Mouse (Mus musculus): Measurements from ENCODE around the gene Ncln. TPM values are rescaled to one million over a fixed set of nuclear protein-coding genes. Genes with fewer than 3 reads are reported as not detected.

The Ncln gene
- polyA plus RNA-seq, 1 experiment from 2014 or later = 56.1 TPM

DNA sequence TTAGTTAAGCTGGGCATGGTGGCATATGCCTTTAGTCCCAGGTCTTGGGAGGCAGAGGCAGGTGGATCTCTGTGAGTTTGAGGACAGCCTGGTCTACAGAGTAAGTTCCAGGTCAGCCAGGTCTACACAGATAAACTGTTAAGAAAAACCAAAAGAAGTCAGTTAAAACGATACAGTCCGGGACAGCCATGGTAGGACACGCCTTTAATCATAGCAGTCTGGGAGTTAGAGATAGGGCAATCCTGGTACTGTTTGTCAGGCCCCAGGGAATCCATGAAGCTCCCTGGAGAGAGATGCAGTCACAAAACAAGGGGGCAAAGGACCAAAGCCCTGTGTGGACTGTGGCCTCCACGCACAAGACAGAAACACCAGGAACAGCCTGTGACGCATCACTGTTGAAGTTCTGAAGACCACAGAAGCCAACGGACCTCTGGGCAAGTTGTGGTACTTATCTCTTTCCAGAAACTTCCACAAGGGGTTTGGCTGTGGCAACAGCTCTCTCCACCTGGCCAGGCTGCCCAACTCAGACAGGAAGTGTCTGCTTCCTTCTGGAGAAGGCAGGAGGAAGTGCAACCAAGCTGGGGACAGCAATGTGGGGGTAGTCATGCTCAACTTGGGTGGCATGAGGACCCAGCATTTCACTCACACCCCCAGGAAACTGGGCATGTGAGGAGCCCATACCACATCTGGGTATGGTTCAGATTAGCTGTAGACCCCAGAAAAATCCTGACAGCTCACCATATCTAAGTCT, 23.2 kb upstream of the Ncln start:
- no peak overlapping the region for H3K4me3 ChIP-seq (replicated peaks; ENCODE audit: low read depth, low read length)
- H3K36me3 ChIP-seq (ENCODE audit: insufficient read depth, low read length) = no peaks in the 10 kb centered on the region
- H3K4me2 ChIP-seq (ENCODE audit: low read length) = no peak overlapping the region
- ATAC-seq (replicated peaks; ENCODE audit: low FRiP score, low read depth) (no peak), DNase-seq (ENCODE audit: low spot score) (no peak)
- 77% methylated on average over 6 of the region's 6 CpGs for WGBS
- no peak overlapping the region for H3K27ac ChIP-seq
- H3K27me3 ChIP-seq (ENCODE audit: insufficient read depth, low read length) = no peaks in the 10 kb centered on the region
- no peak overlapping the region for H3K9ac ChIP-seq (ENCODE audit: low read depth, low read length)
- H3K4me1 ChIP-seq (replicated peaks; ENCODE audit: insufficient read depth, low read length) = no peaks in the 10 kb centered on the region
- no peaks in the 10 kb centered on the region for H3K9me3 ChIP-seq (replicated peaks; ENCODE audit: low read length)
- TF ChIP-seq CTCF (IDR thresholded peaks at IDR 0.05; ENCODE audit: low read depth) = no peak

DNA sequence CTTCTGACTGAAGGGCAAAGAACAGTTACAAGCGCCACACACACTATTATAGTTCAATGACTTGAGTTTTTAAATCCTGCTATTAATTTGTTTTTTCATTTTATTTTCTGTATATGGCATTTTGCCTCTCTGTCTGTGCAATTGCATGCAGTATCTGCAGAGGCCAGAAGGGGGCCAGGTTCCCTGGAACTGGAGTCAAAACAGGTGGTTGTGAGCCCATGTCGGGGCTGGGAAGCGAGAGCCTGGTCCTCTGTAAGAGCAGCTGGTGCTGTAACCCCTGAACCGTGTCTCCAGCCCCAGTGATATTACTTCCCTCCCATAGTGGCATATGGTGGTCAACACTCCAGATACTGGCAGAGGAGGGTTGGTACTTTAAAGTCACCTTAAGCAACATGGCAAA, 22.4 kb upstream of the Ncln start:
- Histone ChIP-seq H3K9ac (ENCODE audit: low read depth, low read length) (no peak overlapping the region), H3K36me3 (ENCODE audit: insufficient read depth, low read length) (no peaks in the 10 kb centered on the region), H3K27me3 (ENCODE audit: insufficient read depth, low read length) (no peaks in the 10 kb centered on the region), H3K4me1 (replicated peaks; ENCODE audit: insufficient read depth, low read length) (no peaks in the 10 kb centered on the region), H3K4me3 (replicated peaks; ENCODE audit: low read depth, low read length) (no peak overlapping the region), H3K9me3 (replicated peaks; ENCODE audit: low read length) (no peaks in the 10 kb centered on the region), H3K27ac (no peak overlapping the region), H3K4me2 (ENCODE audit: low read length) (no peak overlapping the region)
- peak; percentile 70 for DNase-seq (ENCODE audit: low spot score)
- 14% methylated on average over 4 of the region's 4 CpGs for WGBS
- ATAC-seq (replicated peaks; ENCODE audit: low FRiP score, low read depth) = peak; percentile 65; the same call in 1 of the 2 replicates
- peak; percentile 81 for TF ChIP-seq CTCF (IDR thresholded peaks at IDR 0.05; ENCODE audit: low read depth)

DNA sequence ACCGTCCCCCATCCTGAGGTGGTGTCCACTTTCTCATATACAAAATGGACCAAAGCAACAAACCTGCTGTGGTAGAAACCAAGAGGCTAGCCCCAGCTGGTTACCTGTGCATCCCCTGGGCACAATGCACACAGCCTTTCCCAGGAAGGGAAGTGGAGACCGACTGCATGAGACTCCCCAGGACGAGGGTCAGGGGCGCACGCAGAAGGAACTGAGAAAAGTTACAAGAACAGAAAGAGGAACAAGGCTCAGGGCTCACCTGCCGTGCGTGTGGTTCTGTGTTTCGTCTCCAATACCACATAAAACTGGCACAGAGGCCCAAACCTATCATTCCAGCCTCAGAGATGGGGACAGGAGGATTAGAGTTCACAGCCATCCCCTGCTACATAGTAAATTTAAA, 21.0 kb upstream of the Ncln start:
- Histone ChIP-seq H3K36me3 (ENCODE audit: insufficient read depth, low read length) (no peaks in the 10 kb centered on the region), H3K4me3 (replicated peaks; ENCODE audit: low read depth, low read length) (no peak overlapping the region), H3K27me3 (ENCODE audit: insufficient read depth, low read length) (no peaks in the 10 kb centered on the region), H3K9me3 (replicated peaks; ENCODE audit: low read length) (no peaks in the 10 kb centered on the region), H3K4me2 (ENCODE audit: low read length) (no peak overlapping the region), H3K9ac (ENCODE audit: low read depth, low read length) (no peak overlapping the region), H3K27ac (no peak overlapping the region), H3K4me1 (replicated peaks; ENCODE audit: insufficient read depth, low read length) (no peaks in the 10 kb centered on the region)
- DNase-seq (ENCODE audit: low spot score) (no peak), ATAC-seq (replicated peaks; ENCODE audit: low FRiP score, low read depth) (no peak)
- TF ChIP-seq CTCF (IDR thresholded peaks at IDR 0.05; ENCODE audit: low read depth) = no peak
- WGBS = 75% methylated on average over 8 of the region's 8 CpGs

DNA sequence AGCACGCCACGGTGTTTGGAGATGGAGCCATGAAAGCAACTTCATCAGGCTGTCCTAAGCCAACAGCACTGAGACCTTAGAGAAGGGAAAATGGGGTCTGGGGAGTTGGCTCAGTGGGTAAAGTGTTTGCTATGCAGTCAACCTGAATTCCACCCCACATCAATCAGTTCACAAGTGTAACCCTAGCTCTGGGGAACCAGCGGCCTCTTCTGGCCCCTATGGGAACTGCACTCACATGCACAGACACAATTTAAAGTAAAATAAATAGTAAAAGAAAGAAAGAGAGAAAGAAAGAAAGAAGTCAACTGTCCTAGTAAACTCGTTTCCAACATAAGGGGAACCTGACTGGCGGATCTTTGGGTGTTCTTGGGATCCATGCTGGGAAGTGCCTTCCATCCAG, 17.6 kb upstream of the Ncln start:
- Histone ChIP-seq H3K36me3 (ENCODE audit: insufficient read depth, low read length) (no peaks in the 10 kb centered on the region), H3K4me3 (replicated peaks; ENCODE audit: low read depth, low read length) (no peak overlapping the region), H3K9ac (ENCODE audit: low read depth, low read length) (no peak overlapping the region), H3K27me3 (ENCODE audit: insufficient read depth, low read length) (no peaks in the 10 kb centered on the region), H3K4me1 (replicated peaks; ENCODE audit: insufficient read depth, low read length) (no peaks in the 10 kb centered on the region), H3K4me2 (ENCODE audit: low read length) (no peak overlapping the region), H3K9me3 (replicated peaks; ENCODE audit: low read length) (no peaks in the 10 kb centered on the region), H3K27ac (no peak overlapping the region)
- 88% methylated on average over 5 of the region's 5 CpGs for WGBS
- TF ChIP-seq CTCF (IDR thresholded peaks at IDR 0.05; ENCODE audit: low read depth) = peak; percentile 26; the same call in 1 of the 2 replicates
- no peak for DNase-seq (ENCODE audit: low spot score)
- no peak for ATAC-seq (replicated peaks; ENCODE audit: low FRiP score, low read depth)

DNA sequence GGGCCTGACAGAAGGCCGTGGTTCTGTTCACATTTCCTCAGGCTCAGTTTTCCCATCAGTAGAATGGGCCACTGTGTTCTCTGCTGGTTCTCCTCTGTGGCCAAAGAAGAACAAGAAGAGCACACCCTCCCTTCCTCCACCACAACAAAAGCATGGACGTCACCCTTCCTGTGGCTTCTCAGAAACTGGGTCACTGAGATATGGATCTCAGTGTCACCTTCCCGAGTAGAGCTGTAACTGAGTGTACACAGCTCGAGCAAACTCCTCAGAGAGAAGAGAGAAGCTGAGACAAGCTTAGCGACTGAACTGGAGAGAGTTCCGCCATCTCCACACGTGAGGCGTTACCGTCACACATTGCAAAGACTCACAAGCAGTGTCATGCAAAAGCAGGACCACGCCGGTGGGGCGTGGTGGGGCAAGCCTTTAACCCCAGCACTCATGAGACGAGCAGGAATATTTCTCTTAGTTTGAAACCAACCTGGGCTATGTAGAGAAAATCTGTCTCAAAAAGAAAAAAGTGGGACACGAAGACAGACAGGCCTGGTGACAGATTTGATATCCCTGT, 14.1 kb upstream of the Ncln start:
- 76% methylated on average over 14 of the region's 14 CpGs for WGBS
- Histone ChIP-seq H3K9me3 (replicated peaks; ENCODE audit: low read length) (no peaks in the 10 kb centered on the region), H3K4me1 (replicated peaks; ENCODE audit: insufficient read depth, low read length) (no peaks in the 10 kb centered on the region), H3K4me2 (ENCODE audit: low read length) (no peak overlapping the region), H3K27ac (no peak overlapping the region), H3K4me3 (replicated peaks; ENCODE audit: low read depth, low read length) (no peak overlapping the region), H3K27me3 (ENCODE audit: insufficient read depth, low read length) (no peaks in the 10 kb centered on the region), H3K36me3 (ENCODE audit: insufficient read depth, low read length) (no peaks in the 10 kb centered on the region), H3K9ac (ENCODE audit: low read depth, low read length) (no peak overlapping the region)
- ATAC-seq (replicated peaks; ENCODE audit: low FRiP score, low read depth) (no peak), DNase-seq (ENCODE audit: low spot score) (no peak)
- no peak for TF ChIP-seq CTCF (IDR thresholded peaks at IDR 0.05; ENCODE audit: low read depth)

DNA sequence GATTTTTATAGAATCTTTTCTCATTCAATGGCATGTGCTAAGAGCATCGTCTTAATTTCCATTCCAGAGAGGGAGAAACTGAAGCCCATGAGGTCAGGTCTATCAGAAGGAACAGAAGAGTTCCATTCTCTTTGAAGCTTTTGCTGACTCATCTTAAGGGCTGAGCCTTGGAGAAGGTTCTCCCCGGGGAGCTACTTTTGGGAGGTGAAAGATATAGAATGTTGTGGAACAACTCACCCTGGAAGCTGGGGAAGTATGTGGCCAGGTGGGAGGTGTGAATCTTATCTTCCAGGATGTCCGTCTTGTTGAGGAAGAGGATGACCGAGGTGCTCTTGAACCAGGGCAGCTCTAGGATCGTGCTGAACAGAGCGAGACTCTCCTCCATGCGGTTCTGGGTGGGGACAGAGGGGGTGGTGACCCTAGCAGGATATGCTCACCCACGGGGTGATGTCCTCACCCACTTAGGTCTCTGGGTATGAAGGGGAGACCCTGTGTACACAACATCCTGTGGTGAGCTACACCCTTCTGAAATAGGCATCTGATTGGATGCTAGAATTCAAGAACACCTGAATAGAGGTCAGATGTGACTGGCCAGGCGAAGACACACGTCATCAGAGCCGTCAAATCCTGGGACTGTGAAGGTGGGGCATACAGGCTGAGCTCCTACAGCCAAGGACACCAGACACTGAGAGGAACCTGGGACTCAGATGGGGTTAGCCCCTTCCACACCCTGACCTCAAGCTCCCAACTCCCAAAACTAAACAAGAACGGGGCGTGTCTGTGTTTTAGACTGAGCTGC, 11.7 kb upstream of the Ncln start:
- no peak overlapping the region for H3K9ac ChIP-seq (ENCODE audit: low read depth, low read length)
- WGBS = 73% methylated on average over 13 of the region's 13 CpGs
- ATAC-seq (replicated peaks; ENCODE audit: low FRiP score, low read depth) (no peak), DNase-seq (ENCODE audit: low spot score) (no peak)
- H3K4me2 ChIP-seq (ENCODE audit: low read length) = no peak overlapping the region
- H3K4me1 ChIP-seq (replicated peaks; ENCODE audit: insufficient read depth, low read length) = no peaks in the 10 kb centered on the region
- H3K4me3 ChIP-seq (replicated peaks; ENCODE audit: low read depth, low read length) = no peak overlapping the region
- no peak overlapping the region for H3K27ac ChIP-seq
- no peaks in the 10 kb centered on the region for H3K36me3 ChIP-seq (ENCODE audit: insufficient read depth, low read length)
- no peak for TF ChIP-seq CTCF (IDR thresholded peaks at IDR 0.05; ENCODE audit: low read depth)
- no peaks in the 10 kb centered on the region for H3K27me3 ChIP-seq (ENCODE audit: insufficient read depth, low read length)
- no peaks in the 10 kb centered on the region for H3K9me3 ChIP-seq (replicated peaks; ENCODE audit: low read length)
